Mouse (Mus musculus): ENCODE measurements around the gene Ppp1r9a. TPM values are rescaled to one million over a fixed set of nuclear protein-coding genes. Genes with fewer than 3 reads are reported as not detected.

Ppp1r9a gene
- polyA plus RNA-seq, 1 experiment: 38.1 TPM

DNA sequence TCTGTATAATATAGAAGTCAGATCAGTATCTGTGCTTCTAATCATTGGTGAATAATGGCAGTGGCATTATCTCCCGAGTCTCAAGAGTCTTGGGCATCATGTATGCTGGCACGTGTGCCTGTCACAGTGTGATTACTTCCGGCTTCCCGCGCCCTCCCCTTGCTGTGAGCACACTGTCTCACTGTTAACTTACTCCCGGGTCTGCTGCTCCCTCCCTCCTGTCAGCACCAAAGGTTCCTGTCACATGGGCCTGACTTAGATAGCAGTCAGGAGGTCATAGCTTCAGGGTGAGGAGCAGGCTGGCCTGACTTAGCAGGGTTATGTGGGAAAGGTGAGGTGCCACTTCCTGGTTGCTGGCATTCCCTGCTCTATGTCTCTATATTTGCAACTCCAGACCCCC is 201.1 kb downstream of the Ppp1r9a start:
- no peak overlapping the region for H3K27ac ChIP-seq (ENCODE audit: insufficient read depth, low read length)
- H3K4me3 ChIP-seq (ENCODE audit: low read depth, low read length): no peak overlapping the region
- no peak overlapping the region for H3K9ac ChIP-seq (ENCODE audit: low read depth, poor library complexity, severe bottlenecking)
- no peaks in the 10 kb centered on the region for H3K36me3 ChIP-seq (ENCODE audit: control insufficient read depth, insufficient read depth, low read length, poor library complexity, severe bottlenecking)
- TF ChIP-seq CTCF (IDR thresholded peaks at IDR 0.05; ENCODE audit: low read depth, low read length) (no peak), POLR2A (IDR thresholded peaks at IDR 0.05; ENCODE audit: insufficient read depth, low read length) (no peak), EP300 (IDR thresholded peaks at IDR 0.05; ENCODE audit: insufficient read depth, low read depth, low read length) (peak; percentile 71; the same call in 1 of the 2 replicates)
- no peaks in the 10 kb centered on the region for H3K9me3 ChIP-seq (replicated peaks; ENCODE audit: control insufficient read depth, insufficient read depth, low read length, poor library complexity, severe bottlenecking)
- H3K4me1 ChIP-seq (ENCODE audit: control insufficient read depth, insufficient read depth, low read length): peaks cover 7% of the 10 kb centered on the region
- H3K27me3 ChIP-seq (ENCODE audit: control insufficient read depth, insufficient read depth, low read length, poor library complexity, severe bottlenecking): no peaks in the 10 kb centered on the region

GRCm38 (mm10) chr6:5104238-5104637 is 201.5 kb downstream of the Ppp1r9a start:
- H3K4me3 ChIP-seq (ENCODE audit: low read depth, low read length): no peak overlapping the region
- H3K27me3 ChIP-seq (ENCODE audit: control insufficient read depth, insufficient read depth, low read length, poor library complexity, severe bottlenecking): no peaks in the 10 kb centered on the region
- no peaks in the 10 kb centered on the region for H3K36me3 ChIP-seq (ENCODE audit: control insufficient read depth, insufficient read depth, low read length, poor library complexity, severe bottlenecking)
- no peak overlapping the region for H3K9ac ChIP-seq (ENCODE audit: low read depth, poor library complexity, severe bottlenecking)
- H3K27ac ChIP-seq (ENCODE audit: insufficient read depth, low read length): no peak overlapping the region
- TF ChIP-seq EP300 (IDR thresholded peaks at IDR 0.05; ENCODE audit: insufficient read depth, low read depth, low read length) (no peak), CTCF (IDR thresholded peaks at IDR 0.05; ENCODE audit: low read depth, low read length) (no peak), POLR2A (IDR thresholded peaks at IDR 0.05; ENCODE audit: insufficient read depth, low read length) (no peak)
- H3K4me1 ChIP-seq (ENCODE audit: control insufficient read depth, insufficient read depth, low read length): peaks cover 7% of the 10 kb centered on the region
- H3K9me3 ChIP-seq (replicated peaks; ENCODE audit: control insufficient read depth, insufficient read depth, low read length, poor library complexity, severe bottlenecking): no peaks in the 10 kb centered on the region

DNA sequence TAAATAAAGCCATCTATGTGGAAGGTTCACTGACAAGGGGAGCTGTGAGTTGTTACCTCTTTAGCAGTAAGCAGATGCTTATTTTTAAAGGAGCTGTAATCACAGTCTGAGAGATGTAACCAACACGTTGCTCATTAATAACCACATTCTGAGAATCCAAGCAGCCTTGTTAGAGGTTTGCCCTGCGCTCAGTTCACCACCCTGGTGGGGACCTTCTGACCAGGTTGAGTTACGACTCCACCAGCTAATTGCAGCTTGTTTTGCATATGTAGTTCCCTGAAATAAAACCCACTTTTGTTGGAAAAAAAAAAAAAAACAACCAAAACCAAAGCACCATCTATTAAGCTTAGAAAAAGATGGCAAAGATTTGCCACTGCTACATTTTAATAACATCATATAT is 205.8 kb downstream of the Ppp1r9a start:
- H3K36me3 ChIP-seq (ENCODE audit: control insufficient read depth, insufficient read depth, low read length, poor library complexity, severe bottlenecking): no peaks in the 10 kb centered on the region
- H3K4me3 ChIP-seq (ENCODE audit: low read depth, low read length): no peak overlapping the region
- TF ChIP-seq EP300 (IDR thresholded peaks at IDR 0.05; ENCODE audit: insufficient read depth, low read depth, low read length) (no peak), POLR2A (IDR thresholded peaks at IDR 0.05; ENCODE audit: insufficient read depth, low read length) (no peak), CTCF (IDR thresholded peaks at IDR 0.05; ENCODE audit: low read depth, low read length) (no peak)
- no peaks in the 10 kb centered on the region for H3K9me3 ChIP-seq (replicated peaks; ENCODE audit: control insufficient read depth, insufficient read depth, low read length, poor library complexity, severe bottlenecking)
- H3K27ac ChIP-seq (ENCODE audit: insufficient read depth, low read length): no peak overlapping the region
- no peak overlapping the region for H3K9ac ChIP-seq (ENCODE audit: low read depth, poor library complexity, severe bottlenecking)
- H3K4me1 ChIP-seq (ENCODE audit: control insufficient read depth, insufficient read depth, low read length): peaks cover 4% of the 10 kb centered on the region
- H3K27me3 ChIP-seq (ENCODE audit: control insufficient read depth, insufficient read depth, low read length, poor library complexity, severe bottlenecking): no peaks in the 10 kb centered on the region

- Histone ChIP-seq H3K27me3 (ENCODE audit: control insufficient read depth, insufficient read depth, low read length, poor library complexity, severe bottlenecking) (no peaks in the 10 kb centered on the region), H3K4me1 (ENCODE audit: control insufficient read depth, insufficient read depth, low read length) (peaks cover 4% of the 10 kb centered on the region)
Observed at GRCm38 (mm10) chr6:5109925-5110714, 207.4 kb downstream of the Ppp1r9a start.

GRCm38 (mm10) chr6:5110715-5111048 is 208.0 kb downstream of the Ppp1r9a start:
- Histone ChIP-seq H3K27ac (ENCODE audit: insufficient read depth, low read length) (no peak overlapping the region), H3K9me3 (replicated peaks; ENCODE audit: control insufficient read depth, insufficient read depth, low read length, poor library complexity, severe bottlenecking) (no peaks in the 10 kb centered on the region), H3K4me3 (ENCODE audit: low read depth, low read length) (no peak overlapping the region), H3K36me3 (ENCODE audit: control insufficient read depth, insufficient read depth, low read length, poor library complexity, severe bottlenecking) (peaks cover 5% of the 10 kb centered on the region), H3K4me1 (ENCODE audit: control insufficient read depth, insufficient read depth, low read length) (peaks cover 4% of the 10 kb centered on the region), H3K27me3 (ENCODE audit: control insufficient read depth, insufficient read depth, low read length, poor library complexity, severe bottlenecking) (no peaks in the 10 kb centered on the region), H3K9ac (ENCODE audit: low read depth, poor library complexity, severe bottlenecking) (no peak overlapping the region)
- no peak for TF ChIP-seq CTCF (IDR thresholded peaks at IDR 0.05; ENCODE audit: low read depth, low read length)
- no peak for TF ChIP-seq EP300 (IDR thresholded peaks at IDR 0.05; ENCODE audit: insufficient read depth, low read depth, low read length)
- TF ChIP-seq POLR2A (IDR thresholded peaks at IDR 0.05; ENCODE audit: insufficient read depth, low read length): no peak

More at GRCm38 (mm10) chr6:5109925-5110714, 207.4 kb downstream of the Ppp1r9a start:
- 0 out of 2 replicates have a peak overlapping the region, but pooled peaks have one; percentile 3 for H3K27ac ChIP-seq (ENCODE audit: insufficient read depth, low read length)
- H3K4me3 ChIP-seq (ENCODE audit: low read depth, low read length): no peak overlapping the region
- TF ChIP-seq POLR2A (IDR thresholded peaks at IDR 0.05; ENCODE audit: insufficient read depth, low read length): no peak
- peak; percentile 86 for TF ChIP-seq EP300 (IDR thresholded peaks at IDR 0.05; ENCODE audit: insufficient read depth, low read depth, low read length)
- TF ChIP-seq CTCF (IDR thresholded peaks at IDR 0.05; ENCODE audit: low read depth, low read length): peak; percentile 98
- H3K9ac ChIP-seq (ENCODE audit: low read depth, poor library complexity, severe bottlenecking): peak overlapping the region; percentile 14; the same call in 1 of the 2 replicates
- no peaks in the 10 kb centered on the region for H3K36me3 ChIP-seq (ENCODE audit: control insufficient read depth, insufficient read depth, low read length, poor library complexity, severe bottlenecking)
- no peaks in the 10 kb centered on the region for H3K9me3 ChIP-seq (replicated peaks; ENCODE audit: control insufficient read depth, insufficient read depth, low read length, poor library complexity, severe bottlenecking)

GRCm38 (mm10) chr6:5113103-5113502 is 210.4 kb downstream of the Ppp1r9a start:
- Histone ChIP-seq H3K36me3 (ENCODE audit: control insufficient read depth, insufficient read depth, low read length, poor library complexity, severe bottlenecking) (peaks cover 5% of the 10 kb centered on the region), H3K4me1 (ENCODE audit: control insufficient read depth, insufficient read depth, low read length) (no peaks in the 10 kb centered on the region), H3K27me3 (ENCODE audit: control insufficient read depth, insufficient read depth, low read length, poor library complexity, severe bottlenecking) (no peaks in the 10 kb centered on the region), H3K9me3 (replicated peaks; ENCODE audit: control insufficient read depth, insufficient read depth, low read length, poor library complexity, severe bottlenecking) (no peaks in the 10 kb centered on the region), H3K4me3 (ENCODE audit: low read depth, low read length) (no peak overlapping the region), H3K27ac (ENCODE audit: insufficient read depth, low read length) (no peak overlapping the region), H3K9ac (ENCODE audit: low read depth, poor library complexity, severe bottlenecking) (no peak overlapping the region)
- TF ChIP-seq EP300 (IDR thresholded peaks at IDR 0.05; ENCODE audit: insufficient read depth, low read depth, low read length): no peak
- TF ChIP-seq CTCF (IDR thresholded peaks at IDR 0.05; ENCODE audit: low read depth, low read length): no peak
- no peak for TF ChIP-seq POLR2A (IDR thresholded peaks at IDR 0.05; ENCODE audit: insufficient read depth, low read length)

Measured in ES-Bruce4 (cell line).